Mouse (Mus musculus): ENCODE results near the gene Ankrd6.
A peak's percentile ranks its signal among the peaks of the same experiment; 100 is the strongest.

Gene Ankrd6

GRCm38 (mm10) chr4:32984801-32985675 lies 34.4 kb upstream of the Ankrd6 start:
- peak overlapping the region; percentile 89 for H3K4me3 ChIP-seq (replicated peaks; ENCODE audit: low read length)
- TF ChIP-seq POU5F1 (IDR thresholded peaks at IDR 0.05; ENCODE audit: borderline replicate concordance, low read length) (no peak), NANOG (IDR thresholded peaks at IDR 0.05; ENCODE audit: borderline replicate concordance, low read length) (peak; percentile 75; the same call in 1 of the 2 replicates), CTCF (conservative IDR thresholded peaks at IDR 0.05; ENCODE audit: low read length) (peak; percentile 67)
- no peaks in the 10 kb centered on the region for H3K9me3 ChIP-seq (ENCODE audit: low read length)
- H3K27me3 ChIP-seq (ENCODE audit: insufficient read depth, low read length) = peaks cover 14% of the 10 kb centered on the region
- H3K4me1 ChIP-seq (replicated peaks; ENCODE audit: low read depth, low read length) = peaks cover 67% of the 10 kb centered on the region
- H3K36me3 ChIP-seq (ENCODE audit: insufficient read depth, low read length) = no peaks in the 10 kb centered on the region

- no peak for TF ChIP-seq POU5F1 (IDR thresholded peaks at IDR 0.05; ENCODE audit: borderline replicate concordance, low read length)
- TF ChIP-seq CTCF (conservative IDR thresholded peaks at IDR 0.05; ENCODE audit: low read length) = no peak
- no peak for TF ChIP-seq NANOG (IDR thresholded peaks at IDR 0.05; ENCODE audit: borderline replicate concordance, low read length)
- Histone ChIP-seq H3K4me3 (replicated peaks; ENCODE audit: low read length) (peak overlapping the region; percentile 89), H3K27me3 (ENCODE audit: insufficient read depth, low read length) (peaks cover 14% of the 10 kb centered on the region), H3K36me3 (ENCODE audit: insufficient read depth, low read length) (no peaks in the 10 kb centered on the region), H3K4me1 (replicated peaks; ENCODE audit: low read depth, low read length) (peaks cover 75% of the 10 kb centered on the region), H3K9me3 (ENCODE audit: low read length) (no peaks in the 10 kb centered on the region)
Observed at GRCm38 (mm10) chr4:32984242-32984641, 33.6 kb upstream of the Ankrd6 start.

DNA sequence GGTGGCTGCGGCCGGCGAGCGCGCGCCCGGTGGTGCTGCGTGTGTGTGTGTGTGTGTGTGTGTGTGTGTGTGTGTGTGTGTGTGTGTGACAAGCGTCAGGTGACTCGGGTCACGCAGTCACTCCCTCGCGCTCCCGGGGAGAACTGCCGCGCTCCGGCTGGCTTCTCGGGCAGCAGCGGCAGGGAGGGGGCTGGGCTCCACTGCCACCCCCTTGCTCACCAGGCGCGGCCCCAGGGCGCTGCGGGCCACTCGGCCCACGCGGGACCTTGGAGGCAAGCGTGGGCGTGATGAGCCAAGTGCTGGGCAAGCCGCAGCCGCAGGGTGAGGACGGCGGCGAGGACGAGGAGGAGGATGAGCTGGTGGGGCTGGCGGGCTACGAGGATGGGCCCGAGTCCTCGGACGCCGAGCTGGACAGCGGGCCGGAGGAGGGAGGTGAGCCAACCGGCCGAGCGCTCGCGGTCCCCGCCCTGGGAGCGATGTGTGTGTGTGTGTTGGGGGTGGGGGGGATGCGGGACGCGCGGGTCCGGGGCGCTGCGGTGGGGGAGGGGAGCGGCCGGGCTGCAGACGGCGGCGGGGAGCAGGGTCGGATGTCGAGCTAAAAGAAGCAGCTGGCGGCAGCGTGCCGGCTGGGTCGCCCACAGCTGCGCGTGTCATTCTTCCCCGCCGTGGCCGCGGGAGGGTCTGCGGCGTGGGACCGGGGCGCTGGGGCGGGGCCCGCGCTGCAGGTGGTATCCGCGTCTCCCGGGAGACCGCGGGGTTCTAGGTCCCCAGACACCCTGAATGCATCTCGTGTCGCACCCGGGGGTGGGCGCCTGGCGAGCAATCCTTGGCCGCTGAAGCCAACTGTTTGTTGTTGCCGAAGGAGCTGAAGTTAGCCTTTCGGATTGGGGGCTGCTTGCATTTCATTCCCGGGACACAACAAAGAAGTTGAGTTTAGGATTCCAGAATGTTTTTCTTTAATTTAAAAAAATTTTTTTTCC lies 32.8 kb upstream of the Ankrd6 start:
- no peaks in the 10 kb centered on the region for H3K9me3 ChIP-seq (ENCODE audit: low read length)
- no peaks in the 10 kb centered on the region for H3K36me3 ChIP-seq (ENCODE audit: insufficient read depth, low read length)
- peaks cover 77% of the 10 kb centered on the region for H3K4me1 ChIP-seq (replicated peaks; ENCODE audit: low read depth, low read length)
- H3K4me3 ChIP-seq (replicated peaks; ENCODE audit: low read length) = peak overlapping the region; percentile 89
- peaks cover 14% of the 10 kb centered on the region for H3K27me3 ChIP-seq (ENCODE audit: insufficient read depth, low read length)
- no peak for TF ChIP-seq NANOG (IDR thresholded peaks at IDR 0.05; ENCODE audit: borderline replicate concordance, low read length)
- no peak for TF ChIP-seq CTCF (conservative IDR thresholded peaks at IDR 0.05; ENCODE audit: low read length)
- TF ChIP-seq POU5F1 (IDR thresholded peaks at IDR 0.05; ENCODE audit: borderline replicate concordance, low read length) = no peak

DNA sequence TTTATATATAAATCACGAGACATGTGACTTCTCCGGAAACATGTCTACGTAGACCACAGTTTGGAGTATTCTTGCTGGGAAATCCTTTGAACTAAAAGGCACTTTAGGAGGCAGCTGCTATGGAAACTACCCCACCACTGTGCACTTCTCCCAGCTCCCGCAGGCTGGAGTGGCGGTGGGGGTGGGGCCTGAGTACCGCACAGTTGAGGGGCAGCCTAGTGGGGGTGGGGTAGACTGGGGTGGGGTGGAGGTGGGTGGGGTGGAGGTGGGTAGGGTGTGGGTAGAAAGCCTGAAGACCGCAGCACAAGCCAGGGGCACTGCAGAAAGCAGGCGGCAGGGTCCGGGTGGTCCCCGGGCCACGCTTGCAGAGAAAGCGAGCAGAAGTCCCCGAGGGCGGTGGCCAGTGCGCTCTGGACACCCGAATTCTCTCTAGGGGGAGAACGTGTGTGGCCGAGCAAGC lies 32.1 kb upstream of the Ankrd6 start, which contains the start of gene Rragd:
TSS of gene Rragd (plus strand) at position 322 of the 460 bp plus-strand sequence.
- TF ChIP-seq CTCF (conservative IDR thresholded peaks at IDR 0.05; ENCODE audit: low read length) (no peak), NANOG (IDR thresholded peaks at IDR 0.05; ENCODE audit: borderline replicate concordance, low read length) (no peak), POU5F1 (IDR thresholded peaks at IDR 0.05; ENCODE audit: borderline replicate concordance, low read length) (no peak)
- no peaks in the 10 kb centered on the region for H3K36me3 ChIP-seq (ENCODE audit: insufficient read depth, low read length)
- no peaks in the 10 kb centered on the region for H3K9me3 ChIP-seq (ENCODE audit: low read length)
- peaks cover 14% of the 10 kb centered on the region for H3K27me3 ChIP-seq (ENCODE audit: insufficient read depth, low read length)
- peaks cover 74% of the 10 kb centered on the region for H3K4me1 ChIP-seq (replicated peaks; ENCODE audit: low read depth, low read length)
- peak within 1 kb of the TSS; percentile 89 for H3K4me3 ChIP-seq (replicated peaks; ENCODE audit: low read length)

- Histone ChIP-seq H3K36me3 (ENCODE audit: insufficient read depth, low read length) (no peaks in the 10 kb centered on the region), H3K27me3 (ENCODE audit: insufficient read depth, low read length) (peaks cover 14% of the 10 kb centered on the region), H3K4me1 (replicated peaks; ENCODE audit: low read depth, low read length) (peaks cover 69% of the 10 kb centered on the region), H3K9me3 (ENCODE audit: low read length) (no peaks in the 10 kb centered on the region), H3K4me3 (replicated peaks; ENCODE audit: low read length) (peak overlapping the region; percentile 89)
- no peak for TF ChIP-seq POU5F1 (IDR thresholded peaks at IDR 0.05; ENCODE audit: borderline replicate concordance, low read length)
Observed at GRCm38 (mm10) chr4:32982041-32982715, 31.5 kb upstream of the Ankrd6 start.

GRCm38 (mm10) chr4:32981617-32982016 lies 31.0 kb upstream of the Ankrd6 start:
- H3K27me3 ChIP-seq (ENCODE audit: insufficient read depth, low read length) = peaks cover 14% of the 10 kb centered on the region

GRCm38 (mm10) chr4:32980061-32980460 lies 29.4 kb upstream of the Ankrd6 start:
- Histone ChIP-seq H3K4me1 (replicated peaks; ENCODE audit: low read depth, low read length) (peaks cover 47% of the 10 kb centered on the region), H3K9me3 (ENCODE audit: low read length) (peaks cover 7% of the 10 kb centered on the region), H3K27me3 (ENCODE audit: insufficient read depth, low read length) (peaks cover 14% of the 10 kb centered on the region), H3K4me3 (replicated peaks; ENCODE audit: low read length) (no peak overlapping the region), H3K36me3 (ENCODE audit: insufficient read depth, low read length) (no peaks in the 10 kb centered on the region)
- TF ChIP-seq NANOG (IDR thresholded peaks at IDR 0.05; ENCODE audit: borderline replicate concordance, low read length) (no peak), POU5F1 (IDR thresholded peaks at IDR 0.05; ENCODE audit: borderline replicate concordance, low read length) (no peak), CTCF (conservative IDR thresholded peaks at IDR 0.05; ENCODE audit: low read length) (no peak)

More at GRCm38 (mm10) chr4:32981617-32982016, 31.0 kb upstream of the Ankrd6 start:
- Histone ChIP-seq H3K9me3 (ENCODE audit: low read length) (no peaks in the 10 kb centered on the region), H3K4me3 (replicated peaks; ENCODE audit: low read length) (0 out of 2 replicates have a peak overlapping the region, but pooled peaks have one; percentile 5), H3K36me3 (ENCODE audit: insufficient read depth, low read length) (no peaks in the 10 kb centered on the region), H3K4me1 (replicated peaks; ENCODE audit: low read depth, low read length) (peaks cover 63% of the 10 kb centered on the region)
- TF ChIP-seq CTCF (conservative IDR thresholded peaks at IDR 0.05; ENCODE audit: low read length) (no peak), NANOG (IDR thresholded peaks at IDR 0.05; ENCODE audit: borderline replicate concordance, low read length) (no peak), POU5F1 (IDR thresholded peaks at IDR 0.05; ENCODE audit: borderline replicate concordance, low read length) (no peak)

Measured in E14TG2a.4 (cell line).